Mouse (Mus musculus): ENCODE results near the gene Katna1. TPM values are rescaled to one million over a fixed set of nuclear protein-coding genes. Genes with fewer than 3 reads are reported as not detected.

Gene Katna1
- polyA plus RNA-seq (2014; fragmentation: Nextera tagmentation; extraction: Ambion mirVana) = 59.5 and 65.3 TPM in 2 replicates

- Histone ChIP-seq H3K4me2 (ENCODE audit: low read length) (peak within 1 kb of the TSS; percentile 65), H3K4me1 (replicated peaks; ENCODE audit: control insufficient read depth, insufficient read depth, low read length) (no peaks in the 10 kb centered on the region; the same call in 1 of the 2 replicates), H3K27ac (ENCODE audit: low read depth) (peak within 1 kb of the TSS; percentile 69), H3K9me3 (ENCODE audit: control insufficient read depth, low read length) (no peaks in the 10 kb centered on the region), H3K27me3 (replicated peaks; ENCODE audit: control insufficient read depth, insufficient read depth, low read length) (no peaks in the 10 kb centered on the region), H3K36me3 (ENCODE audit: control insufficient read depth, insufficient read depth, low read length) (no peaks in the 10 kb centered on the region; the same call in 1 of the 2 replicates), H3K9ac (ENCODE audit: low read length) (peak within 1 kb of the TSS; percentile 73), H3K4me3 (ENCODE audit: low read depth, low read length) (peak within 1 kb of the TSS; percentile 92)
- ATAC-seq (replicated peaks; ENCODE audit: low FRiP score, low TSS enrichment, low read depth) (peak; percentile 97), DNase-seq (ENCODE audit: low spot score) (peak; percentile 96)
- WGBS = under 1% methylated on average over 49 of the region's 49 CpGs
Observed at GRCm38 (mm10) chr10:7725751-7726500, at the start of gene Katna1. TSS of gene Katna1 (plus strand) at chr10:7726000.

- Histone ChIP-seq H3K27ac (ENCODE audit: low read depth) (peak within 1 kb of the TSS; percentile 98), H3K9ac (ENCODE audit: low read length) (peak within 1 kb of the TSS; percentile 99), H3K4me1 (replicated peaks; ENCODE audit: control insufficient read depth, insufficient read depth, low read length) (peaks cover 25% of the 10 kb centered on the region), H3K4me2 (ENCODE audit: low read length) (peak within 1 kb of the TSS; percentile 64), H3K36me3 (ENCODE audit: control insufficient read depth, insufficient read depth, low read length) (peaks cover 35% of the 10 kb centered on the region), H3K4me3 (ENCODE audit: low read depth, low read length) (peak within 1 kb of the TSS; percentile 85), H3K27me3 (replicated peaks; ENCODE audit: control insufficient read depth, insufficient read depth, low read length) (no peaks in the 10 kb centered on the region), H3K9me3 (ENCODE audit: control insufficient read depth, low read length) (no peaks in the 10 kb centered on the region)
- WGBS = under 1% methylated on average over 61 of the region's 65 CpGs
- peak; percentile 85 for ATAC-seq (replicated peaks; ENCODE audit: low FRiP score, low TSS enrichment, low read depth)
- DNase-seq (ENCODE audit: low spot score) = peak; percentile 95
Observed at GRCm38 (mm10) chr10:7680731-7681301, 45.0 kb upstream of the Katna1 start, which contains the start of the genes Pcmt1 and Lats1. TSS of gene Pcmt1 (minus strand) at chr10:7681136. TSS of gene Lats1 (plus strand) at chr10:7681214.

GRCm38 (mm10) chr10:7681343-7682025 is 44.3 kb upstream of the Katna1 start:
- under 1% methylated on average over 64 of the region's 64 CpGs for WGBS
- Histone ChIP-seq H3K9me3 (ENCODE audit: control insufficient read depth, low read length) (no peaks in the 10 kb centered on the region), H3K36me3 (ENCODE audit: control insufficient read depth, insufficient read depth, low read length) (peaks cover 29% of the 10 kb centered on the region), H3K4me2 (ENCODE audit: low read length) (peak overlapping the region; percentile 64), H3K9ac (ENCODE audit: low read length) (peak overlapping the region; percentile 99), H3K27ac (ENCODE audit: low read depth) (peak overlapping the region; percentile 98), H3K27me3 (replicated peaks; ENCODE audit: control insufficient read depth, insufficient read depth, low read length) (no peaks in the 10 kb centered on the region), H3K4me1 (replicated peaks; ENCODE audit: control insufficient read depth, insufficient read depth, low read length) (peaks cover 25% of the 10 kb centered on the region), H3K4me3 (ENCODE audit: low read depth, low read length) (peak overlapping the region; percentile 85)
- ATAC-seq (replicated peaks; ENCODE audit: low FRiP score, low TSS enrichment, low read depth) (peak; percentile 87), DNase-seq (ENCODE audit: low spot score) (peak; percentile 88)

- 46% methylated on average over 3 of the region's 3 CpGs for WGBS
- H3K4me3 ChIP-seq (ENCODE audit: low read depth, low read length) = peak overlapping the region; percentile 85
- H3K4me2 ChIP-seq (ENCODE audit: low read length) = peak overlapping the region; percentile 64
- H3K27me3 ChIP-seq (replicated peaks; ENCODE audit: control insufficient read depth, insufficient read depth, low read length) = no peaks in the 10 kb centered on the region
- peaks cover 25% of the 10 kb centered on the region for H3K4me1 ChIP-seq (replicated peaks; ENCODE audit: control insufficient read depth, insufficient read depth, low read length)
- peak overlapping the region; percentile 98; the same call in 1 of the 2 replicates for H3K27ac ChIP-seq (ENCODE audit: low read depth)
- H3K9me3 ChIP-seq (ENCODE audit: control insufficient read depth, low read length) = no peaks in the 10 kb centered on the region
- DNase-seq (ENCODE audit: low spot score) = no peak
- ATAC-seq (replicated peaks; ENCODE audit: low FRiP score, low TSS enrichment, low read depth) = no peak
- H3K9ac ChIP-seq (ENCODE audit: low read length) = peak overlapping the region; percentile 99
- peaks cover 21% of the 10 kb centered on the region for H3K36me3 ChIP-seq (ENCODE audit: control insufficient read depth, insufficient read depth, low read length)
Observed at GRCm38 (mm10) chr10:7682249-7682648, 43.6 kb upstream of the Katna1 start.

GRCm38 (mm10) chr10:7686902-7687301 is 38.9 kb upstream of the Katna1 start:
- Histone ChIP-seq H3K4me1 (replicated peaks; ENCODE audit: control insufficient read depth, insufficient read depth, low read length) (peaks cover 14% of the 10 kb centered on the region), H3K4me3 (ENCODE audit: low read depth, low read length) (no peak overlapping the region), H3K4me2 (ENCODE audit: low read length) (no peak overlapping the region), H3K27ac (ENCODE audit: low read depth) (no peak overlapping the region), H3K9me3 (ENCODE audit: control insufficient read depth, low read length) (no peaks in the 10 kb centered on the region), H3K36me3 (ENCODE audit: control insufficient read depth, insufficient read depth, low read length) (peaks cover 9% of the 10 kb centered on the region), H3K27me3 (replicated peaks; ENCODE audit: control insufficient read depth, insufficient read depth, low read length) (no peaks in the 10 kb centered on the region), H3K9ac (ENCODE audit: low read length) (no peak overlapping the region)
- ATAC-seq (replicated peaks; ENCODE audit: low FRiP score, low TSS enrichment, low read depth) = no peak
- DNase-seq (ENCODE audit: low spot score) = no peak
- 80% methylated on average over 6 of the region's 6 CpGs for WGBS

- Histone ChIP-seq H3K4me2 (ENCODE audit: low read length) (no peak overlapping the region), H3K9me3 (ENCODE audit: control insufficient read depth, low read length) (no peaks in the 10 kb centered on the region), H3K27me3 (replicated peaks; ENCODE audit: control insufficient read depth, insufficient read depth, low read length) (no peaks in the 10 kb centered on the region), H3K4me1 (replicated peaks; ENCODE audit: control insufficient read depth, insufficient read depth, low read length) (no peaks in the 10 kb centered on the region), H3K4me3 (ENCODE audit: low read depth, low read length) (no peak overlapping the region), H3K9ac (ENCODE audit: low read length) (no peak overlapping the region), H3K36me3 (ENCODE audit: control insufficient read depth, insufficient read depth, low read length) (peaks cover 88% of the 10 kb centered on the region), H3K27ac (ENCODE audit: low read depth) (no peak overlapping the region)
- ATAC-seq (replicated peaks; ENCODE audit: low FRiP score, low TSS enrichment, low read depth) (no peak), DNase-seq (ENCODE audit: low spot score) (no peak)
Observed at GRCm38 (mm10) chr10:7695286-7695685, 30.5 kb upstream of the Katna1 start.

- no peaks in the 10 kb centered on the region for H3K4me1 ChIP-seq (replicated peaks; ENCODE audit: control insufficient read depth, insufficient read depth, low read length)
- H3K4me3 ChIP-seq (ENCODE audit: low read depth, low read length) = no peak overlapping the region
- ATAC-seq (replicated peaks; ENCODE audit: low FRiP score, low TSS enrichment, low read depth) = no peak
- H3K36me3 ChIP-seq (ENCODE audit: control insufficient read depth, insufficient read depth, low read length) = peaks cover 95% of the 10 kb centered on the region
- H3K27ac ChIP-seq (ENCODE audit: low read depth) = no peak overlapping the region
- no peaks in the 10 kb centered on the region for H3K9me3 ChIP-seq (ENCODE audit: control insufficient read depth, low read length)
- H3K27me3 ChIP-seq (replicated peaks; ENCODE audit: control insufficient read depth, insufficient read depth, low read length) = no peaks in the 10 kb centered on the region
- H3K9ac ChIP-seq (ENCODE audit: low read length) = no peak overlapping the region
- no peak for DNase-seq (ENCODE audit: low spot score)
- 89% methylated on average over 3 of the region's 3 CpGs for WGBS
- no peak overlapping the region for H3K4me2 ChIP-seq (ENCODE audit: low read length)
Observed at GRCm38 (mm10) chr10:7700120-7700519, 25.7 kb upstream of the Katna1 start.

- 96% methylated on average over 6 of the region's 6 CpGs for WGBS
Observed at GRCm38 (mm10) chr10:7702586-7702985, 23.2 kb upstream of the Katna1 start.

More at GRCm38 (mm10) chr10:7702586-7702985, 23.2 kb upstream of the Katna1 start:
- no peak overlapping the region for H3K9ac ChIP-seq (ENCODE audit: low read length)
- ATAC-seq (replicated peaks; ENCODE audit: low FRiP score, low TSS enrichment, low read depth) (no peak), DNase-seq (ENCODE audit: low spot score) (no peak)
- H3K27ac ChIP-seq (ENCODE audit: low read depth) = no peak overlapping the region
- no peak overlapping the region for H3K4me3 ChIP-seq (ENCODE audit: low read depth, low read length)
- no peak overlapping the region for H3K4me2 ChIP-seq (ENCODE audit: low read length)
- peaks cover 93% of the 10 kb centered on the region for H3K36me3 ChIP-seq (ENCODE audit: control insufficient read depth, insufficient read depth, low read length)
- H3K9me3 ChIP-seq (ENCODE audit: control insufficient read depth, low read length) = no peaks in the 10 kb centered on the region
- no peaks in the 10 kb centered on the region for H3K4me1 ChIP-seq (replicated peaks; ENCODE audit: control insufficient read depth, insufficient read depth, low read length)
- H3K27me3 ChIP-seq (replicated peaks; ENCODE audit: control insufficient read depth, insufficient read depth, low read length) = no peaks in the 10 kb centered on the region
